Mouse (Mus musculus) liver, postnatal 0 days (tissue): Measurements from ENCODE around the gene Muc4. TPM values are rescaled to one million over a fixed set of nuclear protein-coding genes. Genes with fewer than 3 reads are reported as not detected.

ENCODE experiments used
- ATAC-seq: fragments of 200-750 bp; cut with Nextera tagmentation; 2 replicates; pipeline ENCODE4 v1.8.0; 2017; ENCODE audit warnings: mild to moderate bottlenecking, moderate library complexity
- DNase-seq: peaks from one replicate; pipeline ENCODE4 v3.0.0-alpha.2; 2016
- H3K27ac ChIP-seq: fragments of 300-500 bp; sonication (generic); 2 replicates; pipeline ENCODE4 v1.5.1; 2014; ENCODE audit warnings: antibody characterized with exemption, moderate library complexity, mild to moderate bottlenecking, low read depth
- H3K27me3 ChIP-seq: fragments of 300-500 bp; sonication (generic); 2 replicates; pipeline ENCODE4 v1.6.1; 2014; ENCODE audit warnings: low read length, control low read depth, mixed read lengths; ENCODE audit not compliant: insufficient read depth
- H3K36me3 ChIP-seq: fragments of 300-500 bp; sonication (generic); replicated peaks from 2 replicates; pipeline ENCODE4 v1.6.1; 2014; ENCODE audit warnings: mild to moderate bottlenecking, control low read depth, low read length, moderate library complexity, mixed read lengths; ENCODE audit not compliant: insufficient read depth
- H3K4me1 ChIP-seq: fragments of 300-500 bp; sonication (generic); 2 replicates; pipeline ENCODE4 v1.6.1; 2014; ENCODE audit warnings: antibody characterized with exemption, mild to moderate bottlenecking, control low read depth; ENCODE audit not compliant: insufficient read depth
- H3K4me2 ChIP-seq: fragments of 300-500 bp; sonication (generic); 2 replicates; pipeline ENCODE4 v1.6.1; 2014; ENCODE audit warnings: low read depth, mild to moderate bottlenecking, low read length, moderate library complexity, mixed read lengths
- H3K4me3 ChIP-seq: fragments of 300-500 bp; sonication (generic); 2 replicates; pipeline ENCODE4 v1.5.1; 2014; ENCODE audit warnings: low read depth, low read length
- H3K9ac ChIP-seq: fragments of 300-500 bp; sonication (generic); replicated peaks from 2 replicates; pipeline ENCODE4 v1.6.1; 2014; ENCODE audit warnings: mild to moderate bottlenecking, moderate library complexity
- H3K9me3 ChIP-seq: fragments of 300-500 bp; sonication (generic); 2 replicates; pipeline ENCODE4 v1.6.1; 2016; ENCODE audit warnings: mild to moderate bottlenecking, control low read depth, low read length, mixed read lengths
- CTCF ChIP-seq: sonication (generic); IDR thresholded peaks from 2 replicates; pipeline ENCODE4 v1.5.1; 2016; ENCODE audit warnings: antibody characterized with exemption, low read depth
- EP300 ChIP-seq: IDR thresholded peaks from 2 replicates; pipeline ENCODE4 v1.6.1; 2016; ENCODE audit warnings: antibody characterized with exemption, low read depth, mild to moderate bottlenecking
- WGBS: fragments of 180-500 bp; shearing (Covaris S2); extraction: QIAGEN DNeasy Blood & Tissue Kit; methylation state at CpG from one replicate; pipeline ENCODE4 v1.1.7; 2014; ENCODE audit not compliant: insufficient replicate concordance; 5-methylcytosine and 5-hydroxymethylcytosine counted together
- polyA plus RNA-seq: library from polyadenylated mRNA; unstranded; fragments of >200 nt; fragmentation: Nextera tagmentation; extraction: Ambion mirVana; gene quantifications from 2 replicates; pipeline ENCODE4 v1.2.1, GENCODE M21; 2015

Gene Muc4
- polyA plus RNA-seq: 0.49 and 0.64 TPM in 2 replicates

DNA sequence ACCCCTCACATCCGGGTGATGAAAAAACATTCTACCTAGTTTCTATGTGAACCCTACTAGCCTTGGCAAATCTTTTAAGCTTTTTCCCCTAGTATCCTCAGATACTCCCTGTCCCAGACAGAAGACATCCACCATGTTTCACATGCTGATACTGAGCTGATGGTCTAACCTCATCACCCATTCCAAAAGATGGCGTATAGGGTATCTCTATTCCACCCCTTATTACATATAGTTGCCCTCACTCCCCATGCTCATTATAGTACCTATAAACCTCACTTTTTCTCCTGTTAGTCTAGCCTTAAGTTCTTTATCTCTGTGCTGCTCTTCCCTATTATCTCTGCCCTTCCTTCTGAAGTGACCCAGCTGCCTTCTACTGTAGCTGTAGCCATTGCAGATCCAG, at the start of gene Muc4:
TSS of gene Muc4 (plus strand) at position 301 of the 400 bp plus-strand sequence.
- Histone ChIP-seq H3K27ac (no peak within 1 kb of the TSS), H3K4me3 (no peak within 1 kb of the TSS), H3K27me3 (no peaks in the 10 kb centered on the region), H3K9ac (no peak within 1 kb of the TSS), H3K9me3 (no peaks in the 10 kb centered on the region), H3K4me1 (peaks cover 6% of the 10 kb centered on the region), H3K36me3 (no peaks in the 10 kb centered on the region), H3K4me2 (no peak within 1 kb of the TSS)
- no peak for TF ChIP-seq CTCF
- no peak for TF ChIP-seq EP300
- DNase-seq (no peak), ATAC-seq (no peak)
- WGBS: 85% methylated on average over 2 of the region's 2 CpGs

- peak overlapping the region; percentile 57 for H3K27ac ChIP-seq
- H3K36me3 ChIP-seq: peaks cover 3% of the 10 kb centered on the region; the same call in 1 of the 2 replicates
- no peak for TF ChIP-seq CTCF
- no peak for TF ChIP-seq EP300
- ATAC-seq: no peak
- no peaks in the 10 kb centered on the region for H3K27me3 ChIP-seq
- 63% methylated on average over 5 of the region's 5 CpGs for WGBS
- peaks cover 3% of the 10 kb centered on the region; the same call in 1 of the 2 replicates for H3K4me1 ChIP-seq
- H3K4me2 ChIP-seq: no peak overlapping the region
- H3K9ac ChIP-seq: no peak overlapping the region
- peak; percentile 12 for DNase-seq
- no peak overlapping the region for H3K4me3 ChIP-seq
- no peaks in the 10 kb centered on the region for H3K9me3 ChIP-seq
These were observed 49.7 kb upstream of the Muc4 start for GRCm38 (mm10) chr16:32685998-32686397.

- no peaks in the 10 kb centered on the region for H3K9me3 ChIP-seq
- no peak for TF ChIP-seq EP300
- TF ChIP-seq CTCF: peak; percentile 30; the same call in 1 of the 2 replicates
- peaks cover 3% of the 10 kb centered on the region; the same call in 1 of the 2 replicates for H3K4me1 ChIP-seq
- no peaks in the 10 kb centered on the region for H3K27me3 ChIP-seq
- H3K9ac ChIP-seq: no peak overlapping the region
- 69% methylated on average over 5 of the region's 5 CpGs for WGBS
- ATAC-seq (no peak), DNase-seq (no peak)
- no peak overlapping the region for H3K4me3 ChIP-seq
- no peak overlapping the region for H3K27ac ChIP-seq
- 0 out of 2 replicates have a peak, but pooled peaks cover 3% of the 10 kb centered on the region for H3K36me3 ChIP-seq
- H3K4me2 ChIP-seq: no peak overlapping the region
These were observed 48.5 kb upstream of the Muc4 start for GRCm38 (mm10) chr16:32687221-32687620.

- DNase-seq (peak; percentile 63), ATAC-seq (peak; percentile 95)
- H3K4me2 ChIP-seq: no peak overlapping the region
- no peaks in the 10 kb centered on the region for H3K36me3 ChIP-seq
- 27% methylated on average over 4 of the region's 4 CpGs for WGBS
- H3K4me3 ChIP-seq: no peak overlapping the region
- H3K27ac ChIP-seq: peak overlapping the region; percentile 81
- H3K27me3 ChIP-seq: no peaks in the 10 kb centered on the region
- H3K9me3 ChIP-seq: no peaks in the 10 kb centered on the region
- peaks cover 3% of the 10 kb centered on the region; the same call in 1 of the 2 replicates for H3K4me1 ChIP-seq
- TF ChIP-seq CTCF: no peak
- peak; percentile 84 for TF ChIP-seq EP300
- H3K9ac ChIP-seq: no peak overlapping the region
These were observed 46.9 kb upstream of the Muc4 start for GRCm38 (mm10) chr16:32688770-32689169.

GRCm38 (mm10) chr16:32689501-32689900, 46.2 kb upstream of the Muc4 start:
- no peaks in the 10 kb centered on the region for H3K36me3 ChIP-seq
- peak; percentile 28 for ATAC-seq
- no peak overlapping the region for H3K4me3 ChIP-seq
- peak; percentile 77 for DNase-seq
- peak overlapping the region; percentile 81 for H3K27ac ChIP-seq
- H3K4me1 ChIP-seq: peaks cover 3% of the 10 kb centered on the region; the same call in 1 of the 2 replicates
- peak overlapping the region; percentile 49; the same call in 1 of the 2 replicates for H3K9ac ChIP-seq
- no peaks in the 10 kb centered on the region for H3K27me3 ChIP-seq
- no peaks in the 10 kb centered on the region for H3K9me3 ChIP-seq
- peak overlapping the region; percentile 24 for H3K4me2 ChIP-seq
- WGBS: 4% methylated on average over 9 of the region's 9 CpGs
- TF ChIP-seq CTCF: peak; percentile 96
- no peak for TF ChIP-seq EP300

GRCm38 (mm10) chr16:32696841-32697464, 38.7 kb upstream of the Muc4 start:
- Histone ChIP-seq H3K9me3 (no peaks in the 10 kb centered on the region), H3K27me3 (no peaks in the 10 kb centered on the region), H3K9ac (no peak overlapping the region), H3K4me2 (no peak overlapping the region), H3K4me1 (peaks cover 10% of the 10 kb centered on the region), H3K27ac (no peak overlapping the region), H3K36me3 (no peaks in the 10 kb centered on the region), H3K4me3 (no peak overlapping the region)
- DNase-seq: no peak
- no peak for ATAC-seq
- TF ChIP-seq EP300 (no peak), CTCF (peak; percentile 81)
- WGBS: 24% methylated on average over 7 of the region's 7 CpGs
